Mouse (Mus musculus) layer of hippocampus, adult 2 months (tissue): ENCODE measurements around the gene Nfyc. TPM values are rescaled to one million over a fixed set of nuclear protein-coding genes. Genes with fewer than 3 reads are reported as not detected.

Experiments used
- DNase-seq, 2 experiments: peaks; one replicate each; pipeline ENCODE4 v3.0.0; 2022; ENCODE audit warnings: low spot score in 2 of 2
- H3K27ac ChIP-seq: fragments of 200-600 bp; 2 replicates; pipeline ENCODE4 v1.8.1; 2022
- H3K4me3 ChIP-seq: fragments of 200-600 bp; 2 replicates; pipeline ENCODE4 v1.8.1; 2022; ENCODE audit warnings: mild to moderate bottlenecking
- CTCF ChIP-seq: fragments of 200-600 bp; conservative IDR thresholded peaks from 2 replicates; pipeline ENCODE4 v1.8.1; 2022; ENCODE audit warnings: antibody characterized with exemption, mild to moderate bottlenecking, moderate library complexity
- total RNA-seq, 2 experiments: library from RNA; stranded (reverse); gene quantifications; 2 replicates each; pipeline ENCODE4 v1.2.3; 2021

The Nfyc gene
- total RNA-seq, 2 experiments from 2014 or later: 46.4 to 47.1 TPM

- no peak for TF ChIP-seq CTCF
- Histone ChIP-seq H3K4me3 (no peak overlapping the region), H3K27ac (no peak overlapping the region)
- DNase-seq: no peak
These were observed 34.7 kb downstream of the Nfyc start for GRCm38 (mm10) chr4:120796687-120797086.

DNA sequence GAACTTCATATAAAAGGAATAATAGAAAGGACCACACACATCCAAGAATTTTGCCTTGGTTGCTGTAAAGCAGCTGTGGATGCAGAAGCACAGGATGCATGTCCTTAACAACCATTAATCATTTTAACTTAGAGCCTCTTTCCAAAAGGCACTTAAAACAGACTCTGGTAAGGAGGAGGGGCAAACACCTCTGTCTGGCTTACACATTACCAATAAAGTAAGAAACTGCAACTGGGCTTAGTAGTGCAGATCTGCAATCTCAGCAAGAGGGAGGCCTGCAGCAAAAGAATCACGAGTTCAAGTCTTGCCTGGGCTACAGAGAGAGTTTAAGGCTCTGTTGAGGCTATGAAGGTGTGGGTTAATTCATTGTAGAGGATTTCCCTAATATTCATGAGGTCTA is 35.7 kb downstream of the Nfyc start:
- Histone ChIP-seq H3K27ac (no peak overlapping the region), H3K4me3 (no peak overlapping the region)
- TF ChIP-seq CTCF: no peak
- DNase-seq: no peak

GRCm38 (mm10) chr4:120792918-120793317 is 38.5 kb downstream of the Nfyc start:
- no peak for TF ChIP-seq CTCF
- H3K27ac ChIP-seq: no peak overlapping the region
- H3K4me3 ChIP-seq: no peak overlapping the region
- DNase-seq: no peak

GRCm38 (mm10) chr4:120790027-120790426 is 41.3 kb downstream of the Nfyc start:
- no peak overlapping the region for H3K4me3 ChIP-seq

GRCm38 (mm10) chr4:120755801-120756200 is 75.6 kb downstream of the Nfyc start:
- no peak overlapping the region for H3K27ac ChIP-seq
- H3K4me3 ChIP-seq: no peak overlapping the region
- TF ChIP-seq CTCF: no peak
- DNase-seq: no peak

More at GRCm38 (mm10) chr4:120790027-120790426, 41.3 kb downstream of the Nfyc start:
- DNase-seq: peak in 1 of 2 experiments; percentile 3
- no peak overlapping the region; the same call in 1 of the 2 replicates for H3K27ac ChIP-seq
- TF ChIP-seq CTCF: no peak

- Histone ChIP-seq H3K4me3 (no peak overlapping the region), H3K27ac (no peak overlapping the region)
- DNase-seq: peak; percentile 49 to 78
- TF ChIP-seq CTCF: peak; percentile 94
These were observed 76.1 kb downstream of the Nfyc start for GRCm38 (mm10) chr4:120755299-120755698.

DNA sequence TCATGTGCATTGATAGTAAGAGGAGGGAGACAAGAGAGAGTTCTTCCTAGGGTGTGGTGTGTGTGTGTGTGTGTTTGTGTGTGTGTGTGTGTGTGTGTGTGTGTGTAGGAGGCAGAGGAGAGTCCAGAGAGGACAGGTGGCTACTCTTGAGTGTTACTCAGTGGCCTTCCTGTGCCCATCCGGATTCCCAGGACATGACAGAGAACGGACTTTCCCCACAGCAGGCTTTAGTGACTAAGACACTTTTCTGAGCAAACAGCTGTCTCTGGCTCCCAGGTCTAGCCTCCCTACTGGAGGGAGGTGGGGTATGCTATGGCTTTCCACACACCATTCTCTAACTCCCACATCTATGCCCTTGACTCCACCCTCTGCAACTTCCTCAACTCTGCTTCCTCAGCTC is 81.8 kb downstream of the Nfyc start:
- Histone ChIP-seq H3K4me3 (no peak overlapping the region), H3K27ac (no peak overlapping the region)
- no peak for DNase-seq
- TF ChIP-seq CTCF: no peak

DNA sequence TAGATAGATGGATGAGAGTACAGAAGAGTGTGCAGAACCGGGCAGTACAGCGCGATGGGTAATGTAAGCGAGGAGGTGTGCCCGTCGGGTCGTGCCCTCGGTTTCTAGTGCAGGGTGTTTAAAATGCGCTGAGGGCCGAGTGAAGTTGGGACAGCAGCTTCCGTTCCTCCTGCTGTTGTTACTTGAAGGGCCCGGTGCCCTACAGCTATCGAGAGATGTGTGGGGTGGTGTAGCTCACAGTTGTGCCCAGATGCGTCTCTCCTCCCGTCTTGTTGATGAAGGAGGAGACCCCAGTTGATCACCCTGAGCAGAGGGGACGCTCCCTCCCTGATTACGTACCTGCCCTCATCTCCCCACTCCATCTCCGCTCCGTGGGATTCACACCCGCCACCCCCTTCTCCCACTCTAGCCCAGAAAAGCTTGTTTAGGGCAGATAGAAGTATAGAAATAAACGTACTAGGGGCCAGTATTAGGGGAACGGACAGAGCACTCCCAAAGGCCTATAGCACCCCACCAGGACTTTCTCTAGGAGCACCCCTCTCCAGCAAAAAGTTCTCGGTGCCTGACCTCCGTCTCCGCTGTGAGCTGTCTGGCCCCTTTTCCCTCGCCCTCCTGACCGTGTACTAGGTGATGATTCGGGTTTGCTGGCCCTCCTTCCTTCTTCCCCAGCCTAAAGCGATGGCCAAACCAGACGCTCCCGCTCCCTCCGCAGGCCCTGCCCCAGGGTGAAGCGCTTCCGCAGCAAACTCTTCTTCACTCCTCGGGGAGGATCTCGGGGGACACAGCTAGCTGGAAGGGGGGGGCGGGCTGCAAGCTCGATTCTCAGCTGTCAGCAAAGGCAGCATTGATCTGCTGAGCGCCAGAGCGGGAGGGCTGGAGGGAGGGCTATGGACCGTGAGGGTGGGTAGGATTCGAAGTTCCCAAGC is 83.2 kb downstream of the Nfyc start, which contains the start of gene Kcnq4:
Kcnq4 (minus strand) TSS at position 672 of the 926 bp plus-strand sequence.
- peak within 1 kb of the TSS; percentile 58 for H3K4me3 ChIP-seq
- H3K27ac ChIP-seq: no peak within 1 kb of the TSS
- no peak for TF ChIP-seq CTCF
- DNase-seq: no peak

- no peak for TF ChIP-seq CTCF
- H3K4me3 ChIP-seq: peak overlapping the region; percentile 58
- H3K27ac ChIP-seq: no peak overlapping the region
- DNase-seq: no peak
These were observed 84.1 kb downstream of the Nfyc start for GRCm38 (mm10) chr4:120747243-120747792.

DNA sequence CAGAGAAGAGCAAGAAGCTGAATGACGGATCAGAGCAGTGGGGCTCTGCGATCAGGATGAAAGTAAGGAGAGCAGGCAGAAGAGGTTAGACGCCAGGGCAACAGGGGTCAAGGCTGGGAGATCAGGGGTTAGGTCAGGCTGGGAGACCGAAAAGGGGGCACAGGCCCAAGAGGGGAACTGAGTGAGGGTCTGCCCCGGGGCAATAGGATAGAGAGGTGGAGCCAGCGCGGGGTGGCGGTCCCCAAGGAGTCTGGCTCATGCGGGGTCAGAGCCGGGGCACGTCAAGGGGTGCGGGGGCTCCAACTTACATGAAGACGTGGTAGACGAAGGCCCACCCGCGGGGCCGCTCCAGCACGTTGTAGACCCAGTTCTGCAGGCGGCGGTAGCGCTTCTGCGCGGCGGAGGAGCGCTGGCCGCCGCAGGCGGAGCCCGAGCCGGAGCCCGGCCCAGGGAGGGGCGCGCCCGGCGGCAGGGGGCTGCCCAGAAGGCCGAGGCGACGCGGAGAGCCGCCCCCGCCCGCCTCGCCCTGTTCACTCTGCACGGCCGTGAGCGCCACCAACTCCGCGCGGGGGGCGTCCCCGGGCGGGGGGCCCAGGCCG is 84.7 kb downstream of the Nfyc start:
- TF ChIP-seq CTCF: no peak
- H3K4me3 ChIP-seq: peak overlapping the region; percentile 58
- peak overlapping the region; percentile 57; the same call in 1 of the 2 replicates for H3K27ac ChIP-seq
- DNase-seq: no peak

- DNase-seq: no peak
- Histone ChIP-seq H3K4me3 (peak overlapping the region; percentile 58), H3K27ac (peak overlapping the region; percentile 57; the same call in 1 of the 2 replicates)
- TF ChIP-seq CTCF: no peak
These were observed 85.4 kb downstream of the Nfyc start for GRCm38 (mm10) chr4:120745731-120746551.

DNA sequence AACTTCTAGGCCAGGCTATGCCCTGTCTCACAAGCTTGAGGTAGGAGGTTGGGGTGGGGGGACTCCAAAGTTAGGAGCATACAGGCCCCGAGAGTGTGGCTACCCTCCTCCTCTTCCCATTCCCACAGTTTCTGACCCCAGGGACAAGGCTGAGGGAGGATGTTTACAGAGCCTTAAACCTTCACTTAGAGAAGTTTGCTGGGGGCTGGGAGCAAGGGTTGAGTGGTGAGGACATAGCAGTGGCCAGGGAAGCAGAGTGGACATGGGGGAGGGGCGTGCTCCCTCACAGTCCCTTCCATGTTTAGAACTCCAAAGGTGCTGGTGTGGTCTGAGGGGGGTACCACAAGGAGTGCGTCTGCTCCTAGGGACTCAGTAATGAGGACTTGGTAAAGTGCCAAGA is 87.7 kb downstream of the Nfyc start:
- DNase-seq: no peak
- no peak for TF ChIP-seq CTCF
- H3K4me3 ChIP-seq: no peak overlapping the region
- H3K27ac ChIP-seq: no peak overlapping the region
